In genomic region chr2:147961633-147962032, GRCm38 (mm10) we compare ENCODE assay signal across 13 mouse cellular contexts.
"Had no signal": no experiment of that assay in that cellular context is flagged by ENCODE, and none has a peak within 500 bp of the region (broad histone marks: within the 10 kb centered on the region; RNA-seq: fewer than 3 reads in every experiment).

No protein-coding gene starts in this region.

- ATAC-seq: lung, postnatal 0 days; midbrain, embryonic 16.5 days had no signal

- DNase-seq: kidney, adult 18-20 months; kidney, postnatal 14 days; lung, adult 18-20 months; lung, postnatal 4 days; right cerebral cortex, postnatal 14 days; thymus, postnatal 36 days had no signal

- H3K4me2 ChIP-seq: hindbrain, embryonic 14.5 days; kidney, embryonic 15.5 days; limb, embryonic 15.5 days; midbrain, embryonic 12.5 days; neural tube, embryonic 13.5 days had no signal

- H3K27ac ChIP-seq: hindbrain, embryonic 14.5 days; kidney, embryonic 15.5 days; limb, embryonic 15.5 days; midbrain, embryonic 12.5 days; neural tube, embryonic 13.5 days had no signal

- H3K4me3 ChIP-seq: kidney, embryonic 15.5 days; limb, embryonic 15.5 days; midbrain, embryonic 12.5 days; neural tube, embryonic 13.5 days had no signal

- H3K9ac ChIP-seq: hindbrain, embryonic 14.5 days; kidney, embryonic 15.5 days; limb, embryonic 15.5 days; midbrain, embryonic 12.5 days; neural tube, embryonic 13.5 days had no signal

- H3K27me3 ChIP-seq: kidney, embryonic 15.5 days; limb, embryonic 15.5 days; neural tube, embryonic 13.5 days had no signal

- H3K9me3 ChIP-seq: kidney, embryonic 15.5 days; limb, embryonic 15.5 days; midbrain, embryonic 12.5 days; neural tube, embryonic 13.5 days had no signal

- H3K36me3 ChIP-seq: kidney, embryonic 15.5 days; limb, embryonic 15.5 days; midbrain, embryonic 12.5 days; neural tube, embryonic 13.5 days had no signal

- H3K4me1 ChIP-seq: kidney, embryonic 15.5 days; limb, embryonic 15.5 days; midbrain, embryonic 12.5 days; neural tube, embryonic 13.5 days had no signal
